In genomic region chr8:87230096-87230495, GRCm38 (mm10) we compare ENCODE assay signal across 18 mouse cellular contexts.
"Had no signal": no experiment of that assay in that cellular context is flagged by ENCODE, and none has a peak within 500 bp of the region (broad histone marks: within the 10 kb centered on the region; RNA-seq: fewer than 3 reads in every experiment).

No protein-coding gene starts in this region.

- H3K4me3 ChIP-seq: kidney, embryonic 15.5 days; left cerebral cortex, adult 2 months; liver, embryonic 13.5 days; neural tube, embryonic 12.5 days; neural tube, embryonic 15.5 days; stomach, embryonic 15.5 days had no signal

- H3K4me1 ChIP-seq: liver, embryonic 13.5 days; stomach, embryonic 15.5 days had no signal

- H3K27ac ChIP-seq: kidney, embryonic 15.5 days; left cerebral cortex, adult 2 months; liver, embryonic 13.5 days; neural tube, embryonic 12.5 days; neural tube, embryonic 15.5 days; stomach, embryonic 15.5 days had no signal

- H3K9me3 ChIP-seq: kidney, embryonic 15.5 days; liver, embryonic 13.5 days; neural tube, embryonic 12.5 days; neural tube, embryonic 15.5 days; stomach, embryonic 15.5 days had no signal

- H3K9ac ChIP-seq: kidney, embryonic 15.5 days; liver, embryonic 13.5 days; neural tube, embryonic 12.5 days; neural tube, embryonic 15.5 days; stomach, embryonic 15.5 days had no signal

- H3K36me3 ChIP-seq: kidney, embryonic 15.5 days; liver, embryonic 13.5 days; neural tube, embryonic 12.5 days; neural tube, embryonic 15.5 days; stomach, embryonic 15.5 days had no signal

- H3K27me3 ChIP-seq: liver, embryonic 13.5 days; neural tube, embryonic 12.5 days; neural tube, embryonic 15.5 days; stomach, embryonic 15.5 days had no signal

- H3K4me2 ChIP-seq: kidney, embryonic 15.5 days; liver, embryonic 13.5 days; neural tube, embryonic 12.5 days; neural tube, embryonic 15.5 days; stomach, embryonic 15.5 days had no signal

- DNase-seq: kidney, adult 8-10 months; kidney, postnatal 10 days; kidney, postnatal 36 days; layer of hippocampus, postnatal 36 days; liver, embryonic 13.5 days; lung, adult 2 months; lung, postnatal 14 days; lung, postnatal 4 days; midbrain, embryonic 14.5 days; right cerebral cortex, adult 18-20 months; right cerebral cortex, postnatal 14 days; right cerebral cortex, postnatal 4 days; thymus, postnatal 36 days had no signal
